Mouse (Mus musculus) left cerebral cortex, postnatal 10 days (tissue): ENCODE results near the gene Arhgap27. TPM values are rescaled to one million over a fixed set of nuclear protein-coding genes. Genes with fewer than 3 reads are reported as not detected.
"Not testable (repeated sequence)": the region's sequence is repeated elsewhere in the genome, so short reads cannot be mapped to it uniquely, and the experiment has no call there.

ENCODE experiments used
- DNase-seq, 2 experiments: peaks; one replicate each; pipeline ENCODE4 v3.0.0; 2021 to 2022; ENCODE audit warnings: low spot score in 2 of 2, mixed read lengths in 1 of 2; ENCODE audit errors: extremely low spot score in 1 of 2
- intact Hi-C: fragments of 180-260 bp; cut with DNase I; formaldehyde crosslinking; loops from one replicate; pipeline ENCODE4 v1.15.1; 2025
- total RNA-seq, 2 experiments: library from RNA; stranded (reverse); gene quantifications; 2 replicates each; pipeline ENCODE4 v1.2.3; 2021

The Arhgap27 gene
- total RNA-seq, 2 experiments from 2014 or later: 7.6 to 8.6 TPM

DNA sequence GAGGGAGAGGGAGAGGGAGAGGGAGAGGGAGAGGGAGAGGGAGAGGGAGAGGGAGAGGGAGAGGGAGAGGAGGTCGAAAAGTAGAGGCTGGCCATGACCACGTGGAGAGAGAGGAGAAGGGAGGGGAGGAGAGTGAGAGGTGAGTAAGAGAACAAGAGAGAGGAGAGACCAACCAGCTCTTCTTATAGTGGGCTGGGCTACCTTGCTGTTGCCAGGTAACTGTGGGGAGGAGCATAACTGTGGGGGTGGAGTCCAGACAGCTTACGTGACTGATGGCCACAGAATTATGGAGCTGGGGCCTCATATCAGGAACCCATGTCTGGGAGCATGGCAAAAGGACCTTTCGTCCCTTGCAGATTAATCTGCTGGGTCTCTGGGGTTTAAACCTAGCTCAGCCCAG is 40.7 kb downstream of the Arhgap27 start:
- intact Hi-C loops: loop anchor here (5.0 kb wide), 1 partner anchor 56 kb away; the partner anchor contains the start of gene Map3k14
- not testable (repeated sequence) for DNase-seq

DNA sequence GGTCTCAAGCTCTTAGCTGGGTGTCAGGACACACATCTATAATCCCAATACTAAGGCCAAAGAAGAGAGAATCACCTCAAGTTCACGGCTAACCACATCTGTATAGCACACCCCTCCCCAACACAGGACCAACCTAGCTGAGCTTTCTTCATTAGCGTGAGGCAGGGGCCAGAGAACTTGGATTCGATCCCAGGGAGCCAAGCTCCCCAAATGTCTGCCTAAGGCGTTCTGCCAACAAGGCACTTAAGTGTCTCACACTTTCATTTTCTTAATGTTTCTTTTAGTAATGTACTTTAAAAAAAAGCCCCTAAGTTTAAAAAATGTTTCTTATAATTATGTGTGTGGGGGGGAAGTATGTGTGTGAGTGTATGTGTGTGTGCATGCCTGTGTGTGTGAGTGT is 42.8 kb downstream of the Arhgap27 start:
- no peak for DNase-seq
- intact Hi-C loops: loop anchor here (5.0 kb wide), 1 partner anchor 53 kb away; the partner anchor contains the start of gene Map3k14

DNA sequence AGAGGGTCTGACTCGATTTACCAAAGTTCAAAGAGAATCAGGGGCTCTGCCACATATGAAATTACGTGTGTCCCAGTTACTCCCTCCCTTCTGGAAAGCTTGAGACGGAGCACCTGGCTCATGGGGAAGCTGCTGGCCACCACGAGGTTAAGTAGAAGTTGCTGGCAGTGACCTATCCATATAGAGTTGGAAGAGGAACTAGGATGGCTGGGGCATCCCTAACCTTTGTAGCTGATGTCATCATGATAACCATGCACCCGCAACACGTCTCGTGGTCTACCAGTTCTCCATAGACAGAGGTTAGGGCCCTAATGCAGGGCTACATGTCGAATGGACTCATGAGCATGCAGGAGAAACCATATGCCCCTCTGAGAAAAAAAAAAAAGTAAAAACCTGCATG is 43.3 kb downstream of the Arhgap27 start:
- intact Hi-C loops: loop anchor here (5.0 kb wide), 1 partner anchor 53 kb away; the partner anchor contains the start of gene Map3k14
- no peak for DNase-seq

DNA sequence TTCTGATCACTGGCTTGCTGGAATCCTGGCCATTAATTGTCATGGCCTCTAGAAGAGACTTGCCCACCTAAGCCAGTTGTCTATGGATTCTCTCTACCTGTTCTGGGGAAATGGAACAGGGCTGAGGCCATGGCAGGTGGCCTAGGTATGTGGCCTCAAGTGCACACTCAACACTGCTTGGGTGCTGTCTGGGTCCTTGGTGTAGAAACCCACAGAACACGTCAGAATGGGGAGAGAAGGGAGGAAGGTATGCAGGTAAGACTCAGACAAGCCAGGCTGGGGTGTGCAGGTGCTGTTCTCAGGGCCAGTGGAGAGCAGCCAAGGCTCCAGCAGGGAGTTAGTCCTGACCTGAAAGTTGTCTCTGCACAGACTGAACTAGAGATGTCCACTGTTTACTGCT is 45.5 kb downstream of the Arhgap27 start:
- intact Hi-C loops: no loop called here

DNA sequence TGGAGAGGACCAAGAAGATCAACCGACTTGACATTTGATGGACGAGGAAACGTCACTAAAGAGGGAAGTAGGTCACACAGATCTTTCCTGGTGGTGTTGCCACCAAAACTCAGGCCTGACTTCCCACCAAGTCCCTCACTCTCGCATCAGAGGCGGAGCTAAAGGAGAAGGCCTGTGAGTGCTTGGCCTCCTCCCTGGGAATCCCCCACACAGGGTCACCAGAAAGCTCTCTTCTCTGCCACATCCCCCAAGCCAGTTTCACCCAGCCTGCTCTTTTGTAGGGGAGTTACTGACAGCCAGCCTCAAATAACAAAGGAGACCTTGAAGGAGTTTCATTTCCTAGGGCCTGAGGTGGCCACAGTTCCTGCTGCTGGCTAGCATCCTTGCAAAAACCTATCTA is 48.1 kb downstream of the Arhgap27 start:
- no peak for DNase-seq
- intact Hi-C loops: no loop called here

More for the DNA sequence above, 45.5 kb downstream of the Arhgap27 start:
- no peak for DNase-seq

DNA sequence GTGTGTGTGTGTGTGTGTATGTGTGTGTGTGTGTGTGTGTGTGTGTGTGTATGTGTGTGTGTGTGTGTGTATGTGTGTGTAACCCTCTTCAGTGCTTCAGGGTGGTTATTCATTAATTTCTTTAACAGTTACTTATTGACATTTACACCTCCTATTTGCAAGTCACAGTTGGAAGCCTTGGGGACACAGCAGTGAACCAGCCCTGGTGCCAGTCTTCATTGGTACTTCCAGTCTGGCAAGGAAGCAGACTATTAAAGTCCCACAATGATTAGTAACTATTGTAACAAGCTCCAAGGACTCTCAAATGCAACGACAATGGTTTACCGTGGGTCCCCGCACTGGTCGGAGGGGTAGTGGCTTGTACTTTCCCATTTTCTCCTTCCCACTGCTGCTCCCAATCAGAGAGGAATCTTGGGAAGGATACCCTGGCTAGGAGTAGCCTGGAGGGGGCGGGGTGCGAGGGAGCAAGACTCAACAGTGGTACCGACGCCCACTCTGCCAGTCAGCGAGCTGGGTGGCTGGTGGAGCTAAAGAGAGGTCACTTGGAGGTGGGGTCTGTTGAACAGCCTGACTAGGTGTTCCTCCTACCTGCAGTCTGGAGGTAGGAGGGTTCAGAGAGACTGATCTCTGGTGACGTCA is 48.6 kb downstream of the Arhgap27 start:
- no peak for DNase-seq
- intact Hi-C loops: no loop called here

DNA sequence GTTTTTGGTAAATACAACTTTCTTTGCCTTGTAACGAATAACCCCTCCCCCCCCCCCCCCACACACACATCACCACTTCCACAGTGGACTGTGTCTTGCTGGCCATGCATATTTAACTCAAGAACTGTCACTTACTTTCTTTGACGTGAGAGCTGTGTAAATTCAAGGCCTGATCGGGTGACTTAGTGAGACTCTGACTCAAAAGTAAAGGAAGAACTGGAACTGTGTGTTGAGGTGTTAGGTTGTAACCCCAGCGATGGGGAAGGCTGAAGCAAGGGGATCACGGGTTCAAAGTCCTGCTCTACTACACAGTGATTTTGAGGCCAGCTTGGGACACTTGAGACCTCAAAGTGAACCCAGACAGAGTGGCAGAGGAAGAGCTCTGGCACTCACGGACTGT is 50.0 kb downstream of the Arhgap27 start:
- intact Hi-C loops: no loop called here
- no peak for DNase-seq

DNA sequence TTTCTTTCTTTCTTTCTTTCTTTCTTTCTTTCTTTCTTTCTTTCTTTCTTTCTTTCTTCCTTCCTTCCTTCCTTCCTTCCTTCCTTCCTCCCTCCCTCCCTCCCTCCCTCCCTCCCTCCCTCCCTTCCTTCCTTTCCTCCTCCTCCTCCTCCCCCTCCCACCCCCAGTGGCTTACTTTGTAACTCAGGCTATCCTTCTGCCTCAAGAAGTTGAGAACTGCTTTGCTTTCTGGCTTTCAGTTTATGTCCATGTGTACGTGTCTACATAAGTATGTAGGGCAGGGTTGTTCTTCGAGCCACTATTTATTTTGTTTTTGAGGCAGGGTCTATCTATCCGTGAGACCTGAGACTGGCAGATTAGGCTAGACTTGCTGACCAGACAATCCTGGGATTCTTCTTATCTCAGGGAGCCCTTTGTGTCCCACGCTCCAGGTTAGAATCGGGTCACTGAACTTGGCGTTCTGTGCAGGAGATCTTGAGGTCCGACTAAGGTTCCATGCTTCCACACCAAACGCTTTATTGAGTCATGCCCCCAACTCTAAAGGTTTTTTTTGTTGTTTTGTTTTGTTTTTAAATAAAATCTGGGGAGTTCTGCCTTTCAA is 50.7 kb downstream of the Arhgap27 start:
- DNase-seq: no peak
- intact Hi-C loops: no loop called here

DNA sequence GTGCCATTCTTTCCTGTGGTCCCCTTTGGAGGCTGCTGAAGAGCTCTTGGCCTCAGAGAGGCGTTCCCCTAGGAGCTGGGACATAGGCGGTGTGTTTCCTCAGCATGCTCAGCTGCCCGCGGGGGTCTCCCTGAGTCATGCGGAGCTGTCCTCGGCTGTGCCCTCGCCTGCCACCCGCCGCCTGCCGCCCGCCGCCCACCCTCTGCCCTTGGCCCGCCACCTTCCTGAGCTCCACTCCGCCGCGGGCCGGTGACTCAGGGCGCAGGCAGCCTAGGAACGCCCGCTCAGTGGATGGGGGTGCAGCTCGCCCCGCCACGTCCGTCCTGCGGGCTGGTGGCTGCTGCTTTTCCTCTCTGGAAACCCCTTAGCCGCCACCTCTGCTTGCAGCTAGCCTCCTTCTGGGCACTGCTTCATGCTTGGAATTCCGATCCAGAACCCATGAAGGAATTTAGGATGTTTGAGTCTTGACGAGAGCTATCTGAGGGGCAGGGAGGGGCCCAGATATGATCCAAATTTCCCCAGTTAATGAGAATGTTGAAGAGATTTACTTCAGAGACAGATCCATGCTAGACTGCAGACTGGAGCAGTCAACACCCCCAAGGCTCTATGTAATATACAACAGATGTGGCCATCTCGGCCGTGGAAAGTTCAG is 51.4 kb downstream of the Arhgap27 start:
- peak in 1 of 2 experiments; percentile 67 for DNase-seq
- intact Hi-C loops: no loop called here

DNA sequence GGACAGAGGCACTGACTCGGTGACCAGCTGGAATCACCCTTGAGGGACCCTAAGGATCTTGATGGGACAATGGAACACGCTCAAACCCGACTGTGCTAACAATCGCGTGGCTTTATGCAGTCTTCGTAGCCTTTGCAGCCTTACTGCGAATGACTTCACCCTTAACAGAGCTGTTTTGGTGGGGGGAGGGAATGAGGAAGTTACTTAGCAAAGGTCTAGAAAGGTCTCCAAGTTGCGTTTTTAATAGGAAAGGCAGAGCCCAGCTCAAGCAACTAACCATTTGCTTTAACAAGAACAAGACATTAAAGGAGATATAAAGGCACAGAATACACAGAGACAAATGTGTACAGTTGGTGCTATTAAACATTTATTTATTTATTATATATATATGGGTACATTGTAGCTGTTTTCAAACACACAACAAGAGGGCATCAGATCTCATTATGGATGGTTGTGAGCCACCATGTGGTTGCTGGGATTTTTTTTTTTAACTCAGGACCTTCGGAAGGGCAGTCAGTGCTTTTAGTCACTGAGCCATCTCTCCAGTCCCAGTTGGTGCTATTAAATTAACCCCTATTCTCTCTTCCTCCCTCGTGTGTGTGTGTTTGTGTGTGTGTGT is 53.4 kb downstream of the Arhgap27 start:
- no peak for DNase-seq
- intact Hi-C loops: no loop called here

DNA sequence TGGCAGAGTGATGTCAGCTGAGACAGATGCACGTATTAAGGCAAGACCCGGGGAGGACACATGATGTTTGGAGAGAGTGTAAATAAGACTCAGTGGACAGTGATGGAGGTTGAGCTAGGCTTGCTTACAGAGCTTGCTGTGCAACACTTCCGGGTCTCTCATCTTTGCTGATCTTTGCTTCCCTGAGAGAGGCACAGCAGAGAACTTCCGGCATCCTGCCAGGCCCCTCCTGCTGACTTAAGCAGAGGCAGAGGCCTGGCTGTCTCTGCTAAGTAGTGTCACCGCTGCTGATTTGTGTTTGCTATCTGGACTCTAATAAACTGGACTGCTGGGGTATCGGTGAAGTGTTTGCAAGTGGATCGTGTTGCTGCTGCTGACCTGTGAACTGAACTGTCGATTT is 55.6 kb downstream of the Arhgap27 start:
- intact Hi-C loops: no loop called here
- DNase-seq: peak in 1 of 2 experiments; percentile 82

DNA sequence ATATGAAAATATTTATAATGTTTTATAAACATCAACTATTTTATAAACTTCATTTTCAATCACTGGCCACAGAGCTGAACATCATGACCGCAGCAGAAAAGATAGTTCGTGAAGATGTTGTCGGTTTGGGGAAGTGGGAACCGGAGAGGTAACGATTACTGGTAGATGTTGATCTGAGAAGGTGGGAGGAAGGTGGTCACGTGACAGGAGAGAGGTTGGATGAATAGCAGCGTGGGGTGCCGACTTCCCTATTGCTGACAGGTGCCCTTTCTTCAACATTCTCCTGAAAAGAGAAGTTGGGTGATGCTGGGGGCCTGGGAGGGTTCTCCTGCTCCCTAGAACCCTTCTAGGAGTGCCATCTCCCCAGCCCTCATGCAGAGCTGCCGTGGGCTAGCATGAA is 59.0 kb downstream of the Arhgap27 start:
- intact Hi-C loops: no loop called here
- DNase-seq: no peak

DNA sequence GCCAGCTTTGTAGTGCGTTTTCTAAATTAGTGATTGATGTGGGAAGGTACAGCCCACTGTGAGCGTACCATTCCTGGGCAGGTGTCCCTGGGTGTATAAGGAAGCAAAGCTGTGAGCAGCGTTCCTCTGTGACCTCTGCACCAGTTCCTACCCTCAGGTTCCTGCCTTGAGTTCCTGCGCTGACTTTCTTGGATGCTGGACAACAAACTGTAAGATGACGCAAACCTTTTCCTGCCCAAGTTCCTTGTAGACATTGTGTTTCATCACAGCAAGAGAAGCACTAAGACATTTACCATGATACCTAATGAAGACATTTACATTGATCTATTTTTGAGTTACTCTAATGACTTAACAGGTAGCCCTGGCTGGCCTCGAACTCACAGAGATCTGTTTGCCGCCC is 68.7 kb downstream of the Arhgap27 start:
- intact Hi-C loops: no loop called here
- DNase-seq: no peak

DNA sequence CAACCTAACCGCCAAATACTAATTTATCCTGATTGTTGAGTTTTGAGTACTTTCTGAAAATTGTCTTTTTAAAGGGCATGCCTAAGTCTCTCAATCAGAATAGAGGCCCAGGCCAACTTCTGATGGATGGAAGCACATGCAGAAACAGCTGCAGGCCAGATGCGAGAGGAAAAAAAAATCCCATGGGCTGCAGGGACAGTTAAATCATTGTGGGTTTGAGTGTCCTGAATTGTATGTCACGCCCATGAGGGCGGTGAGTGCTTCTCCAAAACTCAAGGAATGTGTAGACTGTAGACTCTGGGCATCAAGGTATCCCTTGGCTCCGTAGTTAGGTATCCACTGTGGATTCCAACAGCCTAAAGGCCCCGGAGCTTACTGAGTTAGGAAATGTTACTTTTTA is 69.4 kb downstream of the Arhgap27 start:
- DNase-seq: no peak
- intact Hi-C loops: no loop called here

DNA sequence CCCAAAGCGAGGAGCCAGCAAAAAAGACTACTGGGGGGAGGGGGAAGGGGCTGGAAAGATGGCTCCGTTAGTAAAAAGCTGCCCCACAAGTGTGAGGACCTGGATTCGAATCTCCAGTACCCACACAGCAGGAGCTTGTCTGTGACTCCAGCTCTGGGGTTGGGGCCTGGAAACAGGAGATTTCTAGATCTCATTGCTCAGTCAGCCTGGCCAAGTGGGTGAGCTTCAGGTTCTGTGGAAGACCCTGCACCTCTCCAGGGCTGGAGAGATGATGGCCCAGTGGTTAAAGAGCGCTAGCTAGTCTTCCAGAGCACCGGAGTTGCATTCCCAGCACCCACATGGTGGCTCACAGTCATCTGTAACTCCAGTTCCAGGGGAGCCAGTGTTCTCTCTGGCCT is 70.6 kb downstream of the Arhgap27 start:
- intact Hi-C loops: no loop called here
- DNase-seq: no peak

DNA sequence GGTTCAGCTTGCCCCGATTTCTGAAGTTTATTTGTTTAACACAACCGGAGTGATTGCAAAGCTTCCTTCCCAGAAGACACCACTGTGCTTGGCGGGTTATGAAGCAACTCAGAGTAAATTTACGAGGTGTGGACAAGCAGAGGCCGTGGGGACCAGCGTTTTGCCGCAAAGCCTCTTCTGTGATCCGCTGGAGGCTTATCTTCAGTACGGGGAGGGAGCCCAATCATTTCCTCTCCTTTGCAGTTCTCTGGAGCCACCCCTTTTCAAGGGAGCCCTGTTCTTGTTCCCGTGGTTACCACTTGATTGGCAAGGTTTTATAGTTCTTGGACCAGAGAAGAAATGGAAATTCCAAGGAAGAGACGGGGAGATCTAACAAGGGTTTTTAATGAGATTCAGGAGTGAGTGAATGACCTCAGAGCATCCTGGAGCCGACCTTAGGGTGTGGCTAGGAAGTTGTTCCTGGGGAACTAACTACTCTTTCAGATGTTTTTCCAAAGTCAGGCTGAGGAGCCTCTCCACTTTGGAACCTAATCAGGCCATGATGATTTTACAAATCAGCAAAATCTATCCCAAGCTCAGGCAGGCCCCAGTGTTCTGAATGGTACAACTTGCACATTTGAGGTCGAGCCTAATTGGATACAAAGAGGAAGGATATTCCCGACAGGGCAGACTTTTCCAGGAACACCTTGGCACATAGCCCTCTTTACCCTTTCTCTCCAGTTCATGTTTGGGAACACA is 71.2 kb downstream of the Arhgap27 start:
- no peak for DNase-seq
- intact Hi-C loops: no loop called here

DNA sequence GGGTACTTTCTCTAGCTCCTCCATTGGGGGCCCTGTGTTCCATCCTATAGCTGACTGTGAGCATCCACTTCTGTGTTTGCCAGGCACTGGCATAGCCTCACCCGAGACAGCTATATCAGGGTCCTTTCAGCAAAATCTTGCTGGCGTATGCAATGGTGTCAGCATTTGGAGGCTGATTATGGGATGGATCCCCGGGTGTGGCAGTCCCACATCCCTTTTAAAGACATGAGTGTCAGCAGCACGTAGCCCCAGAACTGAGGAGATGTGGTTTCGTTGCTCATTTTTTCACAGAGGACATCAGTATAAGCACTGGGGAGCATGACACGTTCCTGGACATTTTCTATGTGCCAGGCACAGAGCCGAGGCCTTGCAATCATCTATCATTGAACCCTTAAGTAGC is 72.7 kb downstream of the Arhgap27 start:
- DNase-seq, intact Hi-C loops: not testable (repeated sequence)

DNA sequence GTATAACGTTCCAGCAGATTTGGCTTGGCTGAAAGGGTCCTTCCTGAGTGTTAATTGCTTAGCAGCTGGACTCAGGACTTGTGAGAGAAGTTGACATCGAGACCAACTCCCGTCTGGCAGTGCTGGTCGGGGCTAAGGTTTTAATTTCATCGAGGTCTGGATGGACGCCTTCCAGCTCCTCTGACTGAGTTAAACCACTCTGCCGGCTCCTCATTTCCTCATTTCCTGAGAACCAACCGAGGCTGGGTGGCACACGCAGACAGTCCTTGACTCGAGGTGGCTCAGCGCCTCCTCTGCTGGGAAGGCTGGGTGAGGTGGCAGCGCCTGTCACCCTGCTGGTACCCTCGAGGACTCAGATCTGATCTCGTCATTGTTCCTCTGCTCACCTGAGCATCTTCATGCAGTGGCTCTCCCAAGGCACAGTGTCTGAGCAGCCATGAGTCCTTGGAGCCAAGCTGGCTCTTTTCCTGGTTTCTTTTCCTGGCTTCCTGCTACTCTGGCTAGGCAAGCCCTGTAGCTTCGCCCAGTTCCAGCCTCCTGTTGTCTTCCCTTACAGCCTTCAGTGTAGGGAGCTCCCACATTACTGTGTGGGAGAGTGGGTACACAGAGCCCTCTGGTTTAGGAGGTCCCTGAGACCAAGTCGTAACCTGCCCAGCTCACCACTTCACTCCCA is 75.1 kb downstream of the Arhgap27 start:
- no peak for DNase-seq
- intact Hi-C loops: no loop called here

DNA sequence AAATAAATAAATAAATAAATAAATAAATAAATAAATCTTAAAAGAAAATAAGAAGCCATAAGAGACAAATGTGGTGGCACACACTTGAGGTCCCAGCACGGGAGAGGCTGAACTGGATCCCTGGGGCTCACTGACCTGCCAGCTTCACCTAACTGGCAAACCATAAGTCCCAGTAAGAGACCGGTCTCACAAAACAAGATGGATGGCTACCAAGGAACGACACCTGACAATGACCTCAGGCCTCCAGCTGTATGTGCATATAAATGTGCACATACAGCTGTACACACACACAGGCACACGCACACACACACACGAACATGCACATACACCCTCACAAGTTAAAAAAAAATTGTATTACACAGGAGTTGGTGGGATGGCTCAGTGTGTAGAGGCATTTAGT is 76.6 kb downstream of the Arhgap27 start:
- no peak for DNase-seq
- intact Hi-C loops: no loop called here
